Mouse (Mus musculus): ENCODE measurements at regions not wholly inside any gene's neighbourhood (a gene's known extent, or its start where the extent isn't known, plus 50 kb on each side); places are given as distances from the start of the nearest gene placed in this dataset.

DNA sequence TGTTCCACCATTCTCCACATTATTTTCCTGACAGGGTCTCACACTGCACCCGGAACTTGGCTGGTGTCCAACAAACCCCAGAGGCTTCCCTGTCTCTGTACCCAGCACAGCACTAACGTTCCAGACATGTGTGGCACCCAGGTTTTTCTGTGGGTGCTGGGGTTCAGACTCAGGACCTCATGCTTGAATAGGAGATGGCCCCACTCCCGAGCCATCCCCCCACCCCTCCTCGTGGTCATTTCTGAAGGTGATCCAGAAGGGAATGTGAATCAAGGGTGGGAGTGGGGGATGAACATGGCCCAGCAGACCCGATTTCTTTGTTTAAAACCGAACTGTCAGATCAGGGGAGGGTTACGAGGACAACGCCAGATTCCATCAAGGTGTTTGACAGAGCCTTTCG lies 245.6 kb downstream of the Tbc1d1 start:
- DNase-seq, result no peak

DNA sequence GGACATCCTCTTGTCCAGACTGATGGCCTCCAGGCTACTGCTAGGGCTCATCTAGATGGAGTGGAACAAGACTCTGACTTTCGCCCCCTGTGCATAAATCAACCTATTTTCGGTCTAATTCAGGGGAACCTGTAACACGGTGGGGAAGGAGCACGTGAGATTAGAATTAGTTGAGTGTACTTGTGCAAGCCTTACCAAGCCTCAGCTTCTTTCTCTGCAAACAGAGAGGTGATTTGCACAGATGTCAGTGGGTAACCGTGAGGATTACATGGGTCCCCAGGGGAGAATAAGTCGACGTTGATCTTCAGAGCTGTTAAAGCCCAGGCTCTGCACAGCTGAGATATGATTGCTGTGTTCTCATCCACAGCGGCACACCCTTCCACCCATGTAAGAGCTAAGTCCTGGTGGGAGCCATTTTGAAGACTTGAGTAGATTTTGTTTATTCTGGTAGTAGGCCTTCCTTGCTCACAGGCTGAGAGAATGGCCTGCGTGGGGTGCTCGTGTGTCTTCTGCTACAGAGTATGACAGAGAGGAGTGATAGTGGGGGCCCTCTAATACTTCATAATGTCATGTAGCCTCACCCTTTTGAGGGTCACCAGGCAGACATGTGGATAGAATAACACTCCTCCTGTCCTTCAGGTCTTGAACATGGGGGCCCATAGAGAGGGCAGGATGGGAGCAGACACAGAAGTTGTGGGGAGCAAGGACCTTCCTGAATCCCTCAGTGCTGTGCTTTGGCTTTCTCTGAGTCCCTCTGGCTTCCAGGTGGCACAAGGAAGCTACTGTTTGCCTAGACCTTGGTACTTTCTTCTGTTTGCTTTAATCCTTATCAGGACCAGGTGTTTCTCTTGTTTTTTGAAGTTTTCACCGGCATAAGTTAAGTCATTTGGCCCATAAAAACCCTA lies 247.2 kb downstream of the Tbc1d1 start:
- DNase-seq, result no peak

DNA sequence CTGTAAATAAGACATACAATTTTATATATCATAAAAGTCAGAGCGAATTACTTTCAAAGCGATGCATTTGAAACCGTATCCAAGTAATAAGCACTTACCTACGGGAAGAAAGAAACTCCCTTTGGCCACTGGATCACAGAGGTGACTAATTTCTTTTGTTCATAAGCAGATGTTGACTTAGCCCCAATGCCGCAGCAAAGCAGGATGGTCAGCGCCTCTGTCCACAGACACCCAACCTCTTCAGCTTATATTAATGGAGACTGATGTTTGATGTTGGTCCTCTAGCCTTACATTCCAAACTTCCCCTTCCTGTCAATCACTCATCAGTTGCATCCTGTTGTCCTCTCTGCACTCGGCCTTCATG lies 247.9 kb downstream of the Tbc1d1 start:
- no peak for DNase-seq

DNA sequence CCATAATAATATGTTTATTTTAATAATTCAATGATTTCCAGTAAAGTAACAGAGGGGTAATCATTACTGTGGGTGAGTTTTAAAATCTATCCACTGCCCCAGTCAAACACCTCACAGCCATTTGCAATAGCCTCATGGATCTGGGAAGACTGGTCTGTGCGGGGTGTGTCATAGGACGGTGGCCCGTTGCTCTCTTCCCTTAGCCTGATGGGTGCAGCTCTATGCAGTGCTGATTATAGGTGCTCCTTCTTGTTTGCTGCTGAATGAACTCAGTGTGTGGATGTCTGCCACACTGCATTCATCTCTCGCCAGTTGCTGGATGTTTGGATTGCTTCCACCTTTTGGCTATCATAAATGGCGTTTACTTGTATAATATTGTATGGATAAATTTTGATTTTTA lies 248.4 kb downstream of the Tbc1d1 start:
- no peak for DNase-seq

DNA sequence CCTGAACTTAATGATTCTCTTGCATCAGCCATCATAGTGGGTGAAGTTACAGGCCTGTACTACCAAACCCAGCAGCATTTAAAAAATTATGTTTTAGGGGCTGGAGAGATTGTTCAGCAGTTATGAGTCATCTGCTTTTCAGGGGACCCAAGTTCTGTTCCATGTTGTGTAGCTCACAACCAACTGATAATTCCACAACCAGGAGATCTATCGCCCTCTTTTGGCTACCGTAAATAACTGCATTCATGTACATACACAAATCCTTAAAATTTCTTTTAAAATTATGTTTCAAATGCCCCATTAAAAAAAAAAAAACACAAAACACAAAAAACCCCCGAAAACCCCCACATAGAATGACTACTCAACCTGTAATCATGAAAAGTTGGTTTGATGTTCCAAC lies 252.8 kb downstream of the Tbc1d1 start:
- DNase-seq, result no peak

DNA sequence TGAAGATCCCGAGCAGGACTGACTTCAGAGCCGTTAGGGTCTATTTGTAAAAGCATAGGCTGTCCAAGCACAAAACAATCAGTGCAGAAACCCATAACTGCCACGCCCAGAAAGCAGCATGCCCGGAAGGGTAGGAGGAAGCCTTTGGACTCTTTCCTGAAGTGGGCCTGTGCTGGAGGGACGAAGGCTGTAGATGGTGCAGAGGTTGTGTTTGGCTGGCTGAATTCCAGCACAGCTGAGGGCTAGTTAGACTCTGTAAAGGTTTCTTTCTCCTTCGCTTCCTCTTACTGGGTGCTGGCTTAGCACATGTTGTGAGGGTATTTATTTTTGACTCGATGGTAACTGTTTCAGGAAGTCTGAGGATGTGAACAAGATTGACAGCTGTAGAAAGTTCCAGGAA lies 254.5 kb downstream of the Tbc1d1 start:
- DNase-seq, result no peak

DNA sequence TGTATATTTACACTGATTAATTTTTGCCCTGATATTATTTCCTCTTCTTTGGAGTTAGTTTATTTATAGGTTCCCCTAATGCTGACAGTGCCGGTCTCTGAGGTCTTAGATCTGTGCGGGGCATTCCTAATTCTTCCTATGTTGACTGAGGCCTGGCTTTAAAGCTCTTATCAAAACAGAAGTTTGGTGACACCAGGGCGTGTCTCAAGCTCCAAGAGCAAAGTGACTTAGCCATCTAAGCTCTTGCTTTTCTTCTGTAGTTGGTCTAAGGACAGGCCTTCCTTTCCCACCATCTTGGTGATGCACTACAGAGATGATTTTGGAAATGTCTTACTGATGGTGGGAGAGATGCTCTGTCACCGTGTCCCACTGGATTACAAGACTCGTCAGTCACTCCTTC lies 258.4 kb downstream of the Tbc1d1 start:
- no peak for DNase-seq

DNA sequence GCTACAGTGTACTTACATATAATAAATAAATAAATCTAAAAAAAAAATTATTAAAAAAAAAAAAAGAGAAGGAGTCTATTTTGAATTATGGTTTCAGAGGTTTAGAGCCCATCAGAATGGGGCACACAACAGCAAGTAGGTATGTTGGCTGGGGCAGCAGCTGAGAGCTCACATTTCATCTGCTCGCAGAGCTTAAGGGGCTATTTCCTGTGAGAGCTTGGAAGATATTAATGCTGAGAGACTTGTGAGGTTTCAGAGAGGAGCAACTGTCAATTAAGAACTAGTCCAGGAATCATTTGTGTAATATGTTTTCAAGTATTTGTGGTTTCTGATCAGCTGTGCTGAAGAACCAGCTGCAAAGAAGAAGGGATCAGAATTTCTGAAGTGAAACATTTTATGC lies 263.3 kb downstream of the Tbc1d1 start:
- no peak for DNase-seq

DNA sequence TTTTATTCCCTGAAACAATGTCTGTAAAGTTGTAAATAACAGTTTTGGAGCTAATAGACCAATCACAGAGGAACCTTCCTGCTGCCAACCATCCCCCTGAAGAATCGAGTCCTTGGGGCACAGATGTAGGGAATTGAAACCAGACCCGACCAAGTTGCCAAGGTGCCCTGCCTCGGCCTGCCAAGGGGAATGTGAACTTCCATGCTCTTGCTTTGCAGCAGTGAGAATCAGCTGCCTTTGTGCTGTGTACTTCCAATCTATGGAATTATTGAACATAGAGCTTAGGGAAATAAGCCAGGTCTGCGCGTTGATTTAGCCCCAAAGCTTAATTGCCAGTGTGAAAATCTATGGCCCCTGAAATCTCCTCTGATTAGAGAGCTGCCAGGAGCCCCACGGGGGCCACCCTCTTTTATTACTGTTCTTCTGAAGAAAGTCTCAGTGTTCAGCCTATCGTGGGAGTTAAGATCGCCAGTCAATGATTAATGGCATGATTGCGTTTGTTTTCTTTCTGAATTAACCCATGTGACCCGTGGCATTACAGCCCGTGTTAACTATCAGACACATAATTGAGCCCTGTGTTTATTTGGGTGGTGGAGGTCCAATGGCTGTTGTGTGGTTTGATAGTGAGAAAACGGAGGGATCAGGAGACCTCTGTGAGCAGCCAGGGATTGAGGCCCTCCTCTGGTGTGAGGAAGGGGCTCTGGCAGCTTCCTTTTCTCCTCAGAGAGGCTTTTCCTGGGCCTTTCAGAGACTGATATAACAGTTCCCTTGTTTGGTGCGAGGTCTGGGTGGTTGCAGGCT lies 266.9 kb downstream of the Tbc1d1 start:
- DNase-seq, result no peak

DNA sequence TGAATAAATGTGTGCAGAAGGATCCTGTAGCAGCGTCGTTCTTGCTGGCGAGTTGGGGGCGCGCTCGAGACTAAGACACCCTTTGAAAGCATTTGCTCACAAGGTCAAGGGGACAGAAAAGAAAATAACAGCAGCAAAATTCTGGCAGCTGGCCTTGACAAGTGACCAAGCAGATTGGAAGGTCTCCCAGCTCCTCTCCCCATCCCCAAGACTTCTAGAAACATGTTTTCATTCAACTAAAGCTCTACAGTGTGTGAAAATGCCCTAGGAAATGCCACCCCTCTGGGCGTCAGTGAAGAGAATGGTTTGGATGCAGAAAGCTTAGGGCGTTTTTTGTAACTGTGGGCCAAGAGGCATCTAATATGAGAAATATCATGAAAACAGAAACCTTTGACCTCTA lies 272.7 kb downstream of the Tbc1d1 start:
- DNase-seq, result no peak

DNA sequence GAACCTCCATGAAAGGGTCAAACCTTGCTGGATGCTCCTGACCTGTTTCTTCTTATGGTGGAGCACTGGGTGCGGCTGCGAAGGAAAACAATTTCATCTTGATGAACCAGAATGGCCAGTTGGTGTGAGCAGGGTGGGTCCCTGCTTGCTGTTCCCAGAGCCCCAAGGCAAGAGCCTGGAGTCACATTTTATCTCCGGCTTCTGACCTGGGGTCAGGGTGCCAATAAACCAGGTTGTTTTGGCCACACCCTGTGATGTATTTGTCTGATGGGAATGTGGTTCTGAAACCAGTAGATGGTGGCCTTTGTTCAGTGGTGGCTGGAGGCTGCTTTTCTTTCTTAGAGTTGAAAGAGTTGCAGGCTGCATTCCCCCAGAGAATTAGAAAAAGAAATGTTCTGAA lies 274.4 kb downstream of the Tbc1d1 start:
- DNase-seq, result no peak

DNA sequence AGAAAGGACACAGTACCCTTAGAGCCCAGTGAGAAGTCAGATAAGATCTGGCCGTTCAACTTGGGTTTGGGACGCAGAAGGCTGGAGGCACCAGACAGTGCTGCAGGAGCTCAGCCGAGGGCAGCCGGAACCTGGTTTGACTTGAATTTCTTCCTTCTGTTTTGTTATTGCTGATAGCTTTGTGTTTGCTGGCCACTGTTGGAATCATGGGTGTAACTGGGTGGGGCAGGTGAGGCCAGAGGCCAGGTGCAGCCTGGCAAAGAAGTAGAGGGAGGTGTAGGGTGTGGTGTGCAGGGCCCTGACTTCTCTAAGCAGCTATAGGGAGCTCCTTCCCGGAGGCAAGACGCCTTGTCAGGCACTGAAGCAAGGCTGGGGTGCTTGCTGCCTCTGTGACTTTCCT lies 275.5 kb downstream of the Tbc1d1 start:
- DNase-seq, result no peak

DNA sequence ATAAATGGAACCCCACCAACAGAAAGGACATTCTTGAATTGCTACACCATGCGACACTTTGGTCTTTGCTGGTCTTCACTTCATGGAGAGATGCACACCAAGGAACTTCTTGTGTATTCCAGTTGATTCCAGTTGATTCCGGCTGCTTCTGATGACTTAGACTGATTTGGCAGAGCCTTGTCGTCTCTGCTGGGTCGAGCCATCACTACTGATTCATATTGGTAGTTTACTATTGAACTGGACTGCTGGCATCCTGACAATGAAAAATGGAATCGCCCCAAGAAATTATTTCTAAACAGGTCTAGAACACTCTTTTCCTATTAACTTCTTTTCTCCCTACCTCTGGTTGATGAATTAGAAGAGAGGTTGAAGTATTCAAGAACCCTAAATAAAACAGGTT lies 277.7 kb downstream of the Tbc1d1 start:
- no peak for DNase-seq

DNA sequence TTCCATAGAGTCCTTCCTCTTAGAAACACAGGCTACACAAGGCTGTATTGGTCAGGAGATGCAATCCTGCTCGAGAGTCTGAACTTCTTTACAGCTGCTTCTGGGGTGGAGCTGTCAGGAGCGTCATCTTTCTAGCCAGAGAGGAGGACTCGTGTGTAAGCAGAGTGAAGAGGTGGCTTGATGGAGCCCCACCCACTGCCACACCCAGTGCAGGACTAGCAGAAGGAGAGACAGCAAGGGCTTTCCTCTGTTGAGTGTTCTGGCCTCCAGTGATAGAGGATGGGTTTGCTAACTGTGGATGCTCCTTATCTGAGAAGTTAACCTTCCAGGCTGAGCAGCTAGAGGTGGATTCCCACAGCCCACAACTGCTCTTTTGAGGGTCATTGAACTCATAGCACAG lies 279.4 kb downstream of the Tbc1d1 start:
- DNase-seq, result no peak

DNA sequence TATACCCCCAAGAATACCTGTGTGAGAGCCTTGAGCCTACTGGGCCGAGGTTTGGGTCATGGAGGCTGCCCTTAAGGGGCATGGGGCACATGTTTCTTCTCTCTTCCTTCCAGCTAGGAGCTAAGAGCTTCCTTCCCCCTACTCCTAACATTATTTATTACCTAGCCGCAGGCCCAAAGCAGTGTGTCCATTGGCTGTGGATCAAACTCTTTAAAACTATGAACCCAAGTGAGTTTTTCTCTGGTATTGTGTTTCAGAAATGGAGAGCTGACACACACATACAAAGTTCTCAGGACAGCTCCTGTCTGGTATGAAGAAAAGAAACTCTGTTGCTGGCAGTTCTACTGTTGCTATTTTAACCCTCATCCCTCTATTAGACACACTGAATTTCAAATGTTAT lies 279.9 kb downstream of the Tbc1d1 start:
- no peak for DNase-seq

DNA sequence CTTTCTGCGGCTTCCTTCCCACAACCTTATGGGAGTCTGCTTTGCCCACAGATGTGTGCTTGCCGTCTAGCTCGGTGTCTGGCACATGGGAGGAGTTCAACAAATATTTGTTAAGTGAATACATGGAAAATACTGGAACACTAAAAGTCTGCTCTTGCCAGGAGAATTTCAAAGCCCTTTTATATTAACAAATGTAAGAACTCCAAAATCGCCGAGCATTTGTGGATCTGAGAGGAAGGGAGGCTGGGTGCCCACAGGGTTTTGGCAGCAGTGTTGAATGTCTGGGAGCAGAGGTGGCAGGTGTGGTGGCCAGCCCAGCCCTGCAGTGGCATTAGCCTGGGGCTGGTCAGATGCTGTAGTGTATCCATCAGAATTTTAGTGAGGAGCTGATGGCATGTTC lies 281.6 kb downstream of the Tbc1d1 start:
- no peak for DNase-seq

DNA sequence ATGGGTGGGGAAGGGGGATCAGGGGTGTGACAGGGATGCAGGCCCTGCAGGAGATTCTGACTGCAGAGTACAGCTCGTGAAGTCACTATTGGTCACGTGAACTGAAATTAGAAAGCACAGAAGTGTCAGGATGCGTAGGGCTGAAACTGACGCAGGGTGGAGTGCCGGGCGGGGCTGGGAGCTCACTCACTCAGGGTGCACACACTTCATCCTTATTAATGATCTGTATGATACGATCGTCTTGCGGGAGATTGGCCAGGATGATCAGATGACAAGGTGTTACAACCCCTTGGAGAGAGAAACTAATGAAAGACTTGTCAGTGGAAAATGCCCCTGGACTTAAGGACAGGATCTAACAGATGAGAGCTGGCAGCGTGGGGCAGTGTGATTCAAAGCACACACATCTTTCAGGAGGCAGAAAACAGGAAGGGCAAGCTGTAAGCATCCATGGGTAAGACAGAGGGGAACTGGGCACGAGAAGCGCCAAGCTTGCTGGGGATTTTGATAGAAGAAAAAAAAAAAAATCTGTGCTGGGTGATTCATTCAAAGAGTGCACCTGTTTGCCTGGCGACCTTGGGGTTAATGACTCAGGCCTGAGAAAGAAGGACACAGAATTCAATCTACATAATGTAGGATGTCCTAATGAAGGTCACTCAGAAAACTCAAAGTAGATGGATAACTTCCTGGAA lies 282.5 kb downstream of the Tbc1d1 start:
- DNase-seq, result no peak

DNA sequence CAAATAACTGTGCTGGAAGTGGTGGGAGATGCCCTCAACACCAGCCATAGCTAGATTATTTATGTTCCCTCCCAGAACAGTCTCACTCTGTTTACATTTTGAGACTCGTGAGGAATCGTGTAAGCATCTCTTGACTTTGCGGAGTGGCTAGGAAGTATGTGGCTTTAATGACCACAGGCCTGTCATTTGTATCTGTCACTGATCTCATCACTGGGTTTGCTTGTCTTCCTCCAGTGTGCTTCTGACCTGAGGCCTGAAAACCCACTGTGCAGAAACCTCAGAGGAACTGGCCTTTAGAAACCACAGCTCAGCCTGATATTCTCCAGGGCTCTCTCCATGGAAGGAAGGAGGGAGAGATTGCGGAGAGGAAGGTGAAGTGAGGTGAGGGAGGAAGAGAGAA lies 291.7 kb downstream of the Tbc1d1 start:
- DNase-seq, result no peak

DNA sequence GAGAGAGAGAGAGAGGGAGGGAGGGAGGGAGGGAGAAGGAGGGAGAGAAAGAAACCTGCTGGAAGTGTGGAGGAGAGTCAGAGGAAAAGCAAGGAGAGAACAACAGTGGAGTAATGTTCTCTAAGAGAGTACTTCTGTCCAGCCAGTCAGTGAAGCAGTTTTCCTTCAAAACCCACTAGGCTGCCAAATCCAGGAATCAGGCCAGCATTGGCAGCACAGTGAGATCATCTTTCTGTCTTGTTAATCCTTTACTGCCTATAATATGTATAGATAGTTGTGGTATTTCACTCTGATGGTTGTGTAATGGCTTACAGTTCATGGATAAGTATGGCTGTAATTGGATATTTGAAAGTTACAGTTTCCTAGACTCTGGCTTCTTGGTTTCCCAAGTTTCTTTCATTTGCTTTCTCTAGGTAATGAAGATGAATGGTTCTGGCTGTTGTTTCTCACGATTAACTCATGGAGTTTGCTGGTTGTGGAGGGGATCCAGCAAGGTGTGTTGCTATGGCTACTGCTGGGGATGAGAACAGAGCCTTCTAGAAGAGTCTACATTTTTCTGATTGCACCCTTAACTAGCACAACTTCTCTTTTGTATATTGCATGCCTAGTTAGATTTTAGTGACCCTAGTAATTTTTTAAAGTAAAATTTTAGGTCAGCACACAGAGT lies 296.7 kb downstream of the Tbc1d1 start:
- DNase-seq, result no peak

DNA sequence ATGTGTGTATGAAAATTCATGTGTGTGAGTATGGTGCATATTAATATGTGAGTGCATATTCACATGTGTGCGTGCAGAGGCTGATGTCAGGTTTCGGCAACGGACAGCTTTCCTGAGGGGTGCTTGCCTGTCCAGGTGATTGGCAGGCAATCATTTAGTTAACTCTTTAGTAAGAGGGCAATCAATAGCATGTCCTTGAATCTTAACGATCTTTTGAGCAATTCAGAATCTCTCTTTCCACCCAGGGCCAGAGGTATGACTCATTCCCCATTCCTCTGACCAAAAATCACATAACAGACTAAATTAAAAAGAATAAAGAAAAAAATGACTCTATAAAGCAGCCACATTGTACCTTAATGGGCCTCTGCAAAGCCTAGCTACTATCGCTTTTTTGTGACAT lies 303.7 kb downstream of the Tbc1d1 start:
- DNase-seq, result no peak

DNA sequence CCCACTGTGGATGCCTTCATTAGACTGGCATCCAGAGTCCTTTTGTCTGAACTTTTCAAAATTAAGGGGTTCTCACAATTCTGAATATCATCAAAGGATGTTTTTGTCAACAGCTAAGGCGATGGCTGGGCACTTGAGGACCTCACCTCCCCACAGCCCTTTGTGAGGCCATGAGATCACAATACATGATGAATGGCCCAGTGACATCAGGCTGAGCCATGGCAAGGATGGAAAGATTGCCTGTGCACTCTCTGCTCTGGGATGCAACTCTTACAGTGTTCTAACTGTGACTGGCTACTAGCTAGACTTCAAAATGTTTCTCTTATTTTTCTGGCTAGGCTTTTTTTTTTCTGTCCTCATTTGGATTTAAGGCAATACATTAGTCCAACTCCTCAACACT lies 304.8 kb downstream of the Tbc1d1 start:
- no peak for DNase-seq

DNA sequence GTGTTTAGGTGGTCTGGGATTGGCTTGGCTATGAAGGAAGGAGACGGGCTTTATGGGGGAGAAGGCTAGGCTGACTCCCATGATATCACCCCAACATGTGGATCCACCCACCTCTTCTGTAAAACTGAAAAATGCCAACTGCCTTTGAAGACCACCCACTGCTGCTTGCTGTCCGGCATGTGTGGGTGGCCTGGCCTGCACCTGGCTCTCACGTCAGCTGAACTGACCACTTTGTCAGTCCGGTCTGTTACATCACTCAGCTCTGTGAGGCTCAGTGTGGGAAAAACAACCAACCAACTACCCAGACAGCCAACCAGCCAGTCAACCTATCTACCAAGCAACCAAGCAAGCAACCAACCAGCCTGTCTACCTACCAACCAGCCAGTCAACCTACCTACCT lies 305.5 kb downstream of the Tbc1d1 start:
- DNase-seq, result no peak

DNA sequence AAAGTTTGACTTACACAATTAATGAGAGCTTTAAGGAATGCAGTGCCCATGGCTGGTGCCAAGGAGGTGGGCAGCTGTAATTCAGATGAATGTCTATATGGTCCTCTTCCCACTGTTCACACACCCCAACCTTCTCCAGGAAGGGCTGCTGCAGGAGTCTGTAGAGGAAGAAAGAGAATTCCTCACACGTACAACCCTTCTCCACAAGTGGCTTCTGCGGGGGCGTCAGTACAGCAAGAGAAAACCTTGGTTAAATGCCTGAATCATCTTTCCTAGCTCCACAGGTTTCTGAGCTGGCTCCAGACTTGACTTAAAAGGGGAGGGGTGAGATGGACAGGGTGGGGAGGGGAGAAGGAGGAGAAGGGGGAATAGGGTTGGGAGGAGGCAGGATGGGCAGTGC lies 306.3 kb downstream of the Tbc1d1 start:
- DNase-seq, result no peak
